Mouse (Mus musculus): ENCODE measurements at regions not wholly inside any gene's neighbourhood (a gene's known extent, or its start where the extent isn't known, plus 50 kb on each side); places are given as distances from the start of the nearest gene placed in this dataset.

GRCm38 (mm10) chr16:29954700-29955099, 109.5 kb upstream of the Hes1 start:
- no peak for DNase-seq (ENCODE audit: low spot score)

- no peak for DNase-seq (ENCODE audit: low spot score)
Observed at GRCm38 (mm10) chr16:29956904-29957303, 107.3 kb upstream of the Hes1 start.

GRCm38 (mm10) chr16:29959939-29960637, 104.1 kb upstream of the Hes1 start:
- DNase-seq (ENCODE audit: low spot score): no peak

- DNase-seq (ENCODE audit: low spot score): no peak
Observed at GRCm38 (mm10) chr16:29963284-29963683, 100.9 kb upstream of the Hes1 start.

- DNase-seq (ENCODE audit: low spot score): no peak
Observed at GRCm38 (mm10) chr16:29964563-29964962, 99.6 kb upstream of the Hes1 start.

GRCm38 (mm10) chr16:29968743-29969142, 95.4 kb upstream of the Hes1 start:
- DNase-seq (ENCODE audit: low spot score): no peak

GRCm38 (mm10) chr16:29972741-29973141, 91.4 kb upstream of the Hes1 start:
- no peak for DNase-seq (ENCODE audit: low spot score)

- DNase-seq (ENCODE audit: low spot score): peak; percentile 73
Observed at GRCm38 (mm10) chr16:29973250-29973649, 90.9 kb upstream of the Hes1 start.

- no peak for DNase-seq (ENCODE audit: low spot score)
Observed at GRCm38 (mm10) chr16:29975800-29976199, 88.4 kb upstream of the Hes1 start.

GRCm38 (mm10) chr16:29977011-29977410, 87.2 kb upstream of the Hes1 start:
- no peak for DNase-seq (ENCODE audit: low spot score)

GRCm38 (mm10) chr16:29977711-29978110, 86.5 kb upstream of the Hes1 start:
- peak; percentile 50 for DNase-seq (ENCODE audit: low spot score)

- no peak for DNase-seq (ENCODE audit: low spot score)
Observed at GRCm38 (mm10) chr16:29979066-29979465, 85.1 kb upstream of the Hes1 start.

GRCm38 (mm10) chr16:29981543-29981942, 82.6 kb upstream of the Hes1 start:
- no peak for DNase-seq (ENCODE audit: low spot score)

- no peak for DNase-seq (ENCODE audit: low spot score)
Observed at GRCm38 (mm10) chr16:29982224-29982785, 81.9 kb upstream of the Hes1 start.

- DNase-seq (ENCODE audit: low spot score): no peak
Observed at GRCm38 (mm10) chr16:29983161-29983560, 81.0 kb upstream of the Hes1 start.

GRCm38 (mm10) chr16:29985126-29985931, 78.9 kb upstream of the Hes1 start:
- no peak for DNase-seq (ENCODE audit: low spot score)

- no peak for DNase-seq (ENCODE audit: low spot score)
Observed at GRCm38 (mm10) chr16:29987595-29987994, 76.6 kb upstream of the Hes1 start.

GRCm38 (mm10) chr16:29987999-29988398, 76.2 kb upstream of the Hes1 start:
- no peak for DNase-seq (ENCODE audit: low spot score)

GRCm38 (mm10) chr16:29989308-29989707, 74.9 kb upstream of the Hes1 start:
- no peak for DNase-seq (ENCODE audit: low spot score)

- no peak for DNase-seq (ENCODE audit: low spot score)
Observed at GRCm38 (mm10) chr16:29990393-29990792, 73.8 kb upstream of the Hes1 start.

GRCm38 (mm10) chr16:29990795-29991587, 73.2 kb upstream of the Hes1 start:
- no peak for DNase-seq (ENCODE audit: low spot score)

- no peak for DNase-seq (ENCODE audit: low spot score)
Observed at GRCm38 (mm10) chr16:29991876-29992380, 72.3 kb upstream of the Hes1 start.

Measured in testis, postnatal 10 days (tissue).